Mouse (Mus musculus) limb, embryonic 14.5 days (tissue): ENCODE results near the gene Gm49325. TPM values are rescaled to one million over a fixed set of nuclear protein-coding genes. Genes with fewer than 3 reads are reported as not detected.

Source experiments
- ATAC-seq: fragments of 200-750 bp; cut with Nextera tagmentation; 2 replicates; pipeline ENCODE4 v1.8.0; 2017; ENCODE audit warnings: low read depth, moderate number of reproducible peaks, moderate TSS enrichment; ENCODE audit not compliant: low FRiP score
- DNase-seq: peaks from one replicate; pipeline ENCODE4 v3.0.0-alpha.2; 2015; ENCODE audit warnings: low spot score
- H3K27ac ChIP-seq: fragments of 300-500 bp; sonication (generic); replicated peaks from 2 replicates; pipeline ENCODE4 v1.5.1; 2014; ENCODE audit warnings: low read depth, mild to moderate bottlenecking, low read length, moderate library complexity, mixed read lengths
- H3K27me3 ChIP-seq: fragments of 300-500 bp; sonication (generic); 2 replicates; pipeline ENCODE4 v1.6.1; 2014; ENCODE audit warnings: low read length, mixed read lengths; ENCODE audit not compliant: control insufficient read depth, insufficient read depth
- H3K36me3 ChIP-seq: fragments of 300-500 bp; sonication (generic); 2 replicates; pipeline ENCODE4 v1.6.1; 2014; ENCODE audit warnings: mild to moderate bottlenecking, low read length, moderate library complexity, mixed read lengths; ENCODE audit not compliant: control insufficient read depth, insufficient read depth
- H3K4me1 ChIP-seq: fragments of 300-500 bp; sonication (generic); 2 replicates; pipeline ENCODE4 v1.6.1; 2014; ENCODE audit warnings: antibody characterized with exemption, low read length, mixed read lengths; ENCODE audit not compliant: control insufficient read depth, insufficient read depth
- H3K4me2 ChIP-seq: fragments of 300-500 bp; sonication (generic); replicated peaks from 2 replicates; pipeline ENCODE4 v1.6.1; 2014; ENCODE audit warnings: low read depth, mild to moderate bottlenecking, low read length, moderate library complexity; ENCODE audit not compliant: severe bottlenecking
- H3K4me3 ChIP-seq: fragments of 300-500 bp; sonication (generic); replicated peaks from 2 replicates; pipeline ENCODE4 v1.5.1; 2014; ENCODE audit warnings: low read length
- H3K9ac ChIP-seq: fragments of 300-500 bp; sonication (generic); 2 replicates; pipeline ENCODE4 v1.6.1; 2014; ENCODE audit warnings: mild to moderate bottlenecking, low read depth, low read length, moderate library complexity; ENCODE audit not compliant: severe bottlenecking
- H3K9me3 ChIP-seq: fragments of 300-500 bp; sonication (generic); 2 replicates; pipeline ENCODE4 v1.6.1; 2016; ENCODE audit warnings: low read length; ENCODE audit not compliant: control insufficient read depth
- POLR2A ChIP-seq: fragments of 200-500 bp; IDR thresholded peaks from 2 replicates; pipeline ENCODE4 v1.8.0; 2012; ENCODE audit warnings: inconsistent platforms, mild to moderate bottlenecking, moderate library complexity, borderline replicate concordance; ENCODE audit not compliant: insufficient read depth, insufficient read length; ENCODE audit errors: extremely low read depth
- WGBS: fragments of 180-500 bp; shearing (Covaris S2); extraction: QIAGEN DNeasy Blood & Tissue Kit; methylation state at CpG from one replicate; pipeline ENCODE4 v1.1.7; 2014; 5-methylcytosine and 5-hydroxymethylcytosine counted together
- polyA plus RNA-seq, 2 experiments: library from polyadenylated mRNA; depleted of rRNA in 1 of 2; stranded (reverse) in 1 of 2; unstranded in 1 of 2; fragments of >200 nt; fragmentation: Nextera tagmentation in 1 of 2; extraction: Ambion mirVana in 1 of 2; gene quantifications; 2 replicates each; pipeline versions ENCODE4 v1.2.1 to v1.2.3; 2012 to 2014

Gm49325 gene
- polyA plus RNA-seq, 2 experiments = 5.8 to 8.4 TPM

GRCm38 (mm10) chr10:77629970-77630369 lies 24.0 kb downstream of the Gm49325 start:
- Histone ChIP-seq H3K9ac (no peak overlapping the region), H3K4me2 (no peak overlapping the region), H3K4me1 (no peaks in the 10 kb centered on the region), H3K36me3 (peaks cover 37% of the 10 kb centered on the region), H3K4me3 (no peak overlapping the region), H3K27ac (no peak overlapping the region), H3K27me3 (no peaks in the 10 kb centered on the region), H3K9me3 (no peaks in the 10 kb centered on the region)
- TF ChIP-seq POLR2A = no peak
- ATAC-seq (no peak), DNase-seq (no peak)
- 88% methylated on average over 1 of the region's 1 CpGs for WGBS

GRCm38 (mm10) chr10:77634016-77634415 lies 28.0 kb downstream of the Gm49325 start:
- no peaks in the 10 kb centered on the region for H3K9me3 ChIP-seq
- TF ChIP-seq POLR2A = no peak
- no peak overlapping the region for H3K4me2 ChIP-seq
- ATAC-seq (no peak), DNase-seq (no peak)
- peaks cover 67% of the 10 kb centered on the region for H3K36me3 ChIP-seq
- no peaks in the 10 kb centered on the region for H3K27me3 ChIP-seq
- H3K27ac ChIP-seq = no peak overlapping the region
- H3K9ac ChIP-seq = no peak overlapping the region
- 87% methylated on average over 6 of the region's 6 CpGs for WGBS
- no peaks in the 10 kb centered on the region for H3K4me1 ChIP-seq
- H3K4me3 ChIP-seq = no peak overlapping the region

- 69% methylated on average over 13 of the region's 13 CpGs for WGBS
- Histone ChIP-seq H3K4me1 (no peaks in the 10 kb centered on the region), H3K27ac (no peak overlapping the region), H3K36me3 (peaks cover 70% of the 10 kb centered on the region), H3K9me3 (no peaks in the 10 kb centered on the region), H3K9ac (no peak overlapping the region), H3K27me3 (no peaks in the 10 kb centered on the region), H3K4me3 (no peak overlapping the region), H3K4me2 (no peak overlapping the region)
- ATAC-seq (no peak), DNase-seq (no peak)
- no peak for TF ChIP-seq POLR2A
Observed at GRCm38 (mm10) chr10:77634452-77635231, 28.6 kb downstream of the Gm49325 start.

- no peak for TF ChIP-seq POLR2A
- no peak overlapping the region for H3K4me3 ChIP-seq
- H3K9me3 ChIP-seq = no peaks in the 10 kb centered on the region
- no peaks in the 10 kb centered on the region for H3K27me3 ChIP-seq
- no peak overlapping the region for H3K4me2 ChIP-seq
- peaks cover 75% of the 10 kb centered on the region for H3K36me3 ChIP-seq
- H3K27ac ChIP-seq = no peak overlapping the region
- H3K9ac ChIP-seq = no peak overlapping the region
- DNase-seq = no peak
- WGBS = 92% methylated on average over 7 of the region's 7 CpGs
- H3K4me1 ChIP-seq = no peaks in the 10 kb centered on the region
- no peak for ATAC-seq
Observed at GRCm38 (mm10) chr10:77636234-77636922, 30.4 kb downstream of the Gm49325 start.

GRCm38 (mm10) chr10:77638956-77639355 lies 33.0 kb downstream of the Gm49325 start:
- Histone ChIP-seq H3K4me1 (no peaks in the 10 kb centered on the region), H3K9ac (no peak overlapping the region), H3K4me3 (no peak overlapping the region), H3K4me2 (no peak overlapping the region), H3K36me3 (peaks cover 75% of the 10 kb centered on the region), H3K27ac (no peak overlapping the region), H3K9me3 (no peaks in the 10 kb centered on the region), H3K27me3 (no peaks in the 10 kb centered on the region)
- DNase-seq (no peak), ATAC-seq (no peak)
- no peak for TF ChIP-seq POLR2A
- WGBS = 84% methylated on average over 6 of the region's 6 CpGs
